Mouse (Mus musculus): ENCODE measurements around the gene Plekhb1.

- TF ChIP-seq EP300 (IDR thresholded peaks at IDR 0.05; ENCODE audit: low read depth) (no peak), CTCF (IDR thresholded peaks at IDR 0.05; ENCODE audit: low read depth) (no peak)
These were observed 19.8 kb downstream of the Plekhb1 start for GRCm38 (mm10) chr7:100642413-100642812.

All from heart, postnatal 0 days (tissue).